Mouse (Mus musculus) erythroblast, embryonic 14.5 days (primary cell): ENCODE data around the gene Zfp365.

Experiments used
- GATA1 ChIP-seq: IDR thresholded peaks from 2 replicates; pipeline ENCODE4 v1.6.1; 2012; ENCODE audit warnings: low read length, inconsistent platforms, mixed read lengths
- TAL1 ChIP-seq: IDR thresholded peaks from 3 replicates; pipeline ENCODE4 v1.6.1; 2012; ENCODE audit warnings: low read length, inconsistent platforms, mixed read lengths

GRCm38 (mm10) chr10:67931328-67931727 lies 18.9 kb upstream of the Zfp365 start:
- TF ChIP-seq GATA1 = no peak
- no peak for TF ChIP-seq TAL1
